Mouse (Mus musculus) liver, postnatal 0 days (tissue): Measurements from ENCODE around the gene Il10. TPM values are rescaled to one million over a fixed set of nuclear protein-coding genes. Genes with fewer than 3 reads are reported as not detected.

Source experiments
- ATAC-seq: fragments of 200-750 bp; cut with Nextera tagmentation; 2 replicates; pipeline ENCODE4 v1.8.0; 2017; ENCODE audit warnings: mild to moderate bottlenecking, moderate library complexity
- DNase-seq: peaks from one replicate; pipeline ENCODE4 v3.0.0-alpha.2; 2016
- H3K27ac ChIP-seq: fragments of 300-500 bp; sonication (generic); 2 replicates; pipeline ENCODE4 v1.5.1; 2014; ENCODE audit warnings: antibody characterized with exemption, moderate library complexity, mild to moderate bottlenecking, low read depth
- H3K27me3 ChIP-seq: fragments of 300-500 bp; sonication (generic); 2 replicates; pipeline ENCODE4 v1.6.1; 2014; ENCODE audit warnings: low read length, control low read depth, mixed read lengths; ENCODE audit not compliant: insufficient read depth
- H3K36me3 ChIP-seq: fragments of 300-500 bp; sonication (generic); replicated peaks from 2 replicates; pipeline ENCODE4 v1.6.1; 2014; ENCODE audit warnings: mild to moderate bottlenecking, control low read depth, low read length, moderate library complexity, mixed read lengths; ENCODE audit not compliant: insufficient read depth
- H3K4me1 ChIP-seq: fragments of 300-500 bp; sonication (generic); 2 replicates; pipeline ENCODE4 v1.6.1; 2014; ENCODE audit warnings: antibody characterized with exemption, mild to moderate bottlenecking, control low read depth; ENCODE audit not compliant: insufficient read depth
- H3K4me2 ChIP-seq: fragments of 300-500 bp; sonication (generic); 2 replicates; pipeline ENCODE4 v1.6.1; 2014; ENCODE audit warnings: low read depth, mild to moderate bottlenecking, low read length, moderate library complexity, mixed read lengths
- H3K4me3 ChIP-seq: fragments of 300-500 bp; sonication (generic); 2 replicates; pipeline ENCODE4 v1.5.1; 2014; ENCODE audit warnings: low read depth, low read length
- H3K9ac ChIP-seq: fragments of 300-500 bp; sonication (generic); replicated peaks from 2 replicates; pipeline ENCODE4 v1.6.1; 2014; ENCODE audit warnings: mild to moderate bottlenecking, moderate library complexity
- H3K9me3 ChIP-seq: fragments of 300-500 bp; sonication (generic); 2 replicates; pipeline ENCODE4 v1.6.1; 2016; ENCODE audit warnings: mild to moderate bottlenecking, control low read depth, low read length, mixed read lengths
- CTCF ChIP-seq: sonication (generic); IDR thresholded peaks from 2 replicates; pipeline ENCODE4 v1.5.1; 2016; ENCODE audit warnings: antibody characterized with exemption, low read depth
- EP300 ChIP-seq: IDR thresholded peaks from 2 replicates; pipeline ENCODE4 v1.6.1; 2016; ENCODE audit warnings: antibody characterized with exemption, low read depth, mild to moderate bottlenecking
- WGBS: fragments of 180-500 bp; shearing (Covaris S2); extraction: QIAGEN DNeasy Blood & Tissue Kit; methylation state at CpG from one replicate; pipeline ENCODE4 v1.1.7; 2014; ENCODE audit not compliant: insufficient replicate concordance; 5-methylcytosine and 5-hydroxymethylcytosine counted together
- polyA plus RNA-seq: library from polyadenylated mRNA; unstranded; fragments of >200 nt; fragmentation: Nextera tagmentation; extraction: Ambion mirVana; gene quantifications from 2 replicates; pipeline ENCODE4 v1.2.1, GENCODE M21; 2015

Gene Il10
- polyA plus RNA-seq, 1 experiment from 2014 or later, result 0.19 TPM

GRCm38 (mm10) chr1:131000296-131000695, 19.3 kb upstream of the Il10 start:
- no peak for DNase-seq
- ATAC-seq, result no peak
- Histone ChIP-seq H3K9me3 (no peaks in the 10 kb centered on the region), H3K27ac (no peak overlapping the region), H3K4me1 (0 out of 2 replicates have a peak, but pooled peaks cover 4% of the 10 kb centered on the region), H3K4me3 (no peak overlapping the region), H3K9ac (no peak overlapping the region), H3K27me3 (no peaks in the 10 kb centered on the region), H3K36me3 (no peaks in the 10 kb centered on the region), H3K4me2 (no peak overlapping the region)
- TF ChIP-seq CTCF (no peak), EP300 (no peak)
- 67% methylated on average over 3 of the region's 3 CpGs for WGBS

GRCm38 (mm10) chr1:131002561-131002960, 17.1 kb upstream of the Il10 start:
- no peak overlapping the region for H3K27ac ChIP-seq
- WGBS, result 83% methylated on average over 2 of the region's 2 CpGs
- no peak overlapping the region for H3K4me2 ChIP-seq
- no peaks in the 10 kb centered on the region for H3K36me3 ChIP-seq
- H3K4me3 ChIP-seq, result no peak overlapping the region
- H3K9me3 ChIP-seq, result no peaks in the 10 kb centered on the region
- no peak for ATAC-seq
- H3K27me3 ChIP-seq, result no peaks in the 10 kb centered on the region
- H3K9ac ChIP-seq, result no peak overlapping the region
- DNase-seq, result no peak
- TF ChIP-seq EP300 (no peak), CTCF (no peak)
- 0 out of 2 replicates have a peak, but pooled peaks cover 4% of the 10 kb centered on the region for H3K4me1 ChIP-seq

GRCm38 (mm10) chr1:131003037-131003922, 16.4 kb upstream of the Il10 start:
- ATAC-seq (peak; percentile 41; the same call in 1 of the 2 replicates), DNase-seq (no peak)
- no peak overlapping the region for H3K4me3 ChIP-seq
- no peaks in the 10 kb centered on the region for H3K36me3 ChIP-seq
- no peak overlapping the region for H3K27ac ChIP-seq
- H3K9me3 ChIP-seq, result no peaks in the 10 kb centered on the region
- TF ChIP-seq CTCF (no peak), EP300 (no peak)
- no peak overlapping the region for H3K4me2 ChIP-seq
- 0 out of 2 replicates have a peak, but pooled peaks cover 4% of the 10 kb centered on the region for H3K4me1 ChIP-seq
- WGBS, result 59% methylated on average over 17 of the region's 17 CpGs
- no peaks in the 10 kb centered on the region for H3K27me3 ChIP-seq
- H3K9ac ChIP-seq, result no peak overlapping the region

GRCm38 (mm10) chr1:131006069-131006468, 13.6 kb upstream of the Il10 start:
- Histone ChIP-seq H3K4me3 (no peak overlapping the region), H3K9me3 (no peaks in the 10 kb centered on the region), H3K9ac (no peak overlapping the region), H3K36me3 (no peaks in the 10 kb centered on the region), H3K27ac (no peak overlapping the region), H3K27me3 (no peaks in the 10 kb centered on the region), H3K4me1 (no peaks in the 10 kb centered on the region), H3K4me2 (no peak overlapping the region)
- WGBS, result 67% methylated on average over 1 of the region's 1 CpGs
- no peak for DNase-seq
- no peak for ATAC-seq
- TF ChIP-seq EP300, result no peak

GRCm38 (mm10) chr1:131010201-131011153, 9.2 kb upstream of the Il10 start:
- TF ChIP-seq EP300 (no peak), CTCF (no peak)
- DNase-seq, result no peak
- Histone ChIP-seq H3K9me3 (no peaks in the 10 kb centered on the region), H3K36me3 (no peaks in the 10 kb centered on the region), H3K9ac (no peak overlapping the region), H3K4me2 (no peak overlapping the region), H3K4me3 (no peak overlapping the region), H3K27me3 (no peaks in the 10 kb centered on the region), H3K4me1 (no peaks in the 10 kb centered on the region), H3K27ac (no peak overlapping the region)
- 62% methylated on average over 17 of the region's 17 CpGs for WGBS
- ATAC-seq, result no peak

GRCm38 (mm10) chr1:131012494-131012893, 7.2 kb upstream of the Il10 start:
- no peak for TF ChIP-seq CTCF
- no peak for TF ChIP-seq EP300
- no peak for DNase-seq
- H3K4me1 ChIP-seq, result no peaks in the 10 kb centered on the region
- H3K9ac ChIP-seq, result no peak overlapping the region
- H3K36me3 ChIP-seq, result no peaks in the 10 kb centered on the region
- no peak overlapping the region for H3K4me2 ChIP-seq
- H3K27me3 ChIP-seq, result no peaks in the 10 kb centered on the region
- no peak overlapping the region for H3K27ac ChIP-seq
- H3K4me3 ChIP-seq, result no peak overlapping the region
- 85% methylated on average over 8 of the region's 8 CpGs for whole genome bisulfite sequencing
- no peak for ATAC-seq
- no peaks in the 10 kb centered on the region for H3K9me3 ChIP-seq
